Comparison of ENCODE assay signal across 7 mouse cellular contexts in genomic region chr5:123064207-123064606, GRCm38 (mm10). TPM values are rescaled to one million over a fixed set of nuclear protein-coding genes. Genes with fewer than 3 reads are reported as not detected.
DNase-seq lines count a peak whose midpoint lies in the region; ATAC-seq and TF ChIP-seq lines count a peak whose summit lies in the region.

No protein-coding gene starts in this region.

- H3K4me3 ChIP-seq in G1E (ENCODE audit: low read depth, low read length), result no peak overlapping the region
- no peak overlapping the region for H3K4me3 ChIP-seq in liver, embryonic 14.5 days (ENCODE audit: insufficient read depth in 1 of 2, low read depth in 2 of 2, low read length in 2 of 2)

- peak; percentile 82 for DNase-seq in kidney, postnatal 10 days
- DNase-seq in kidney, adult 11 months, result no peak
- DNase-seq in G1E (ENCODE audit: low spot score), result peak; percentile 21
- DNase-seq in brain, embryonic 18.5 days (ENCODE audit: low read depth, low spot score), result peak; percentile 76
- DNase-seq in fibroblast of lung, adult 2 months (ENCODE audit: low read depth), result peak; percentile 36
- peak; percentile 72 to 75 (median 72) for DNase-seq in liver, embryonic 14.5 days (ENCODE audit: low read depth in 3 of 3, low spot score in 3 of 3)
- DNase-seq in right cerebral cortex, postnatal 25 days, result peak; percentile 38

- no peak for ATAC-seq in G1E (ENCODE audit: extremely low read depth, insufficient number of reproducible peaks, low FRiP score, poor library complexity, severe bottlenecking)
- ATAC-seq in liver, embryonic 14.5 days (ENCODE audit: insufficient read depth), result no peak

- no peaks in the 10 kb centered on the region for H3K36me3 ChIP-seq in G1E (replicated peaks)
- H3K36me3 ChIP-seq in liver, embryonic 14.5 days (replicated peaks; ENCODE audit: control insufficient read depth, insufficient read depth, low read depth), result no peaks in the 10 kb centered on the region

- no peak overlapping the region for H3K4me2 ChIP-seq in liver, embryonic 14.5 days (ENCODE audit: low read depth)

- 28% methylated on average over 6 of the region's 6 CpGs for WGBS in liver, embryonic 14.5 days (ENCODE audit: insufficient replicate concordance)

- no peak overlapping the region for H3K27ac ChIP-seq in liver, embryonic 14.5 days

- no peak overlapping the region for H3K9ac ChIP-seq in liver, embryonic 14.5 days (replicated peaks)

- TF ChIP-seq CTCF in G1E (IDR thresholded peaks at IDR 0.05; ENCODE audit: low read depth, low read length), result no peak
- TF ChIP-seq CTCF in liver, embryonic 14.5 days (IDR thresholded peaks at IDR 0.05; ENCODE audit: low read depth), result peak; percentile 59

- H3K27me3 ChIP-seq in G1E (ENCODE audit: insufficient read depth, low read length), result no peaks in the 10 kb centered on the region; the same call in 1 of the 2 replicates
- H3K27me3 ChIP-seq in liver, embryonic 14.5 days (ENCODE audit: control insufficient read depth, insufficient read depth, low read length), result no peaks in the 10 kb centered on the region

- H3K4me1 ChIP-seq in G1E (ENCODE audit: insufficient read depth, low read depth, low read length), result peaks cover 17% of the 10 kb centered on the region
- peaks cover 6 to 9% of the 10 kb centered on the region in 2 experiments; a peak in 3 of 4 replicates for H3K4me1 ChIP-seq in liver, embryonic 14.5 days (replicated peaks; ENCODE audit: control insufficient read depth in 2 of 2, insufficient read depth in 2 of 2, low read length in 1 of 2)

- no peak for TF ChIP-seq EP300 in liver, embryonic 14.5 days (IDR thresholded peaks at IDR 0.05; ENCODE audit: low read depth)

- H3K9me3 ChIP-seq in G1E (replicated peaks), result no peaks in the 10 kb centered on the region
- no peaks in the 10 kb centered on the region for H3K9me3 ChIP-seq in liver, embryonic 14.5 days (ENCODE audit: control insufficient read depth, low read length)

RNA-seq across cellular contexts. Expression of gene Tmem120b, which starts 4.0 kb away (rescaled TPM):
- total RNA-seq in G1E (2014; fragmentation: Nextera tagmentation) (2.3 TPM in 1 of 2 replicates, not detected in the other), G1E (2017) (0.93 and 1.3 TPM in 2 replicates)
- 0.53 and 0.59 TPM in 2 replicates for polyA plus RNA-seq in G1E (2012)
- 17.7 and 19.0 TPM in 2 replicates for polyA plus RNA-seq in liver, embryonic 14.5 days (2012; rRNA removed)
- 18.0 and 18.1 TPM in 2 replicates for polyA plus RNA-seq in liver, embryonic 14.5 days (2014; fragmentation: Nextera tagmentation; extraction: Ambion mirVana)

RNA-seq across cellular contexts. Expression of gene Morn3, which starts 17.4 kb away (rescaled TPM):
- not detected in 2 replicates for total RNA-seq in G1E (2014; fragmentation: Nextera tagmentation)
- total RNA-seq in G1E (2017), result 0.23 TPM in 1 of 2 replicates, not detected in the other
- polyA plus RNA-seq in G1E (2012), result not detected in 2 replicates
- not detected in 2 replicates for polyA plus RNA-seq in liver, embryonic 14.5 days (2012; rRNA removed)
- not detected in 2 replicates for polyA plus RNA-seq in liver, embryonic 14.5 days (2014; fragmentation: Nextera tagmentation; extraction: Ambion mirVana)

RNA-seq across cellular contexts. Expression of gene Orai1, which starts 49.3 kb away (rescaled TPM):
- total RNA-seq in G1E (2014; fragmentation: Nextera tagmentation), result 16.0 and 18.8 TPM in 2 replicates
- 7.1 and 10.2 TPM in 2 replicates for total RNA-seq in G1E (2017)
- 16.4 and 18.1 TPM in 2 replicates for polyA plus RNA-seq in G1E (2012)
- polyA plus RNA-seq in liver, embryonic 14.5 days (2012; rRNA removed), result 7.4 and 9.2 TPM in 2 replicates
- 6.3 and 8.1 TPM in 2 replicates for polyA plus RNA-seq in liver, embryonic 14.5 days (2014; fragmentation: Nextera tagmentation; extraction: Ambion mirVana)

Comparison
In these comparisons a context has a peak if more than half of its experiments do, and no peak if none do; other contexts are left out.
1. RNA of gene Tmem120b, which starts 4.0 kb away (polyA plus RNA-seq): 17.7 to 19.0 TPM in liver, embryonic 14.5 days; 0.53 to 0.59 TPM in G1E; every median in the first group is over 10 times any median in the second.